Mouse (Mus musculus) adipocyte (in vitro differentiated cells): ENCODE data around the gene Gatad2b.
"Not testable (repeated sequence)": the region's sequence is repeated elsewhere in the genome, so short reads cannot be mapped to it uniquely, and the experiment has no call there.

Experiments
- DNase-seq: peaks from one replicate; pipeline ENCODE4 v3.0.0-alpha.2; 2016; ENCODE audit warnings: low spot score

The Gatad2b gene

DNA sequence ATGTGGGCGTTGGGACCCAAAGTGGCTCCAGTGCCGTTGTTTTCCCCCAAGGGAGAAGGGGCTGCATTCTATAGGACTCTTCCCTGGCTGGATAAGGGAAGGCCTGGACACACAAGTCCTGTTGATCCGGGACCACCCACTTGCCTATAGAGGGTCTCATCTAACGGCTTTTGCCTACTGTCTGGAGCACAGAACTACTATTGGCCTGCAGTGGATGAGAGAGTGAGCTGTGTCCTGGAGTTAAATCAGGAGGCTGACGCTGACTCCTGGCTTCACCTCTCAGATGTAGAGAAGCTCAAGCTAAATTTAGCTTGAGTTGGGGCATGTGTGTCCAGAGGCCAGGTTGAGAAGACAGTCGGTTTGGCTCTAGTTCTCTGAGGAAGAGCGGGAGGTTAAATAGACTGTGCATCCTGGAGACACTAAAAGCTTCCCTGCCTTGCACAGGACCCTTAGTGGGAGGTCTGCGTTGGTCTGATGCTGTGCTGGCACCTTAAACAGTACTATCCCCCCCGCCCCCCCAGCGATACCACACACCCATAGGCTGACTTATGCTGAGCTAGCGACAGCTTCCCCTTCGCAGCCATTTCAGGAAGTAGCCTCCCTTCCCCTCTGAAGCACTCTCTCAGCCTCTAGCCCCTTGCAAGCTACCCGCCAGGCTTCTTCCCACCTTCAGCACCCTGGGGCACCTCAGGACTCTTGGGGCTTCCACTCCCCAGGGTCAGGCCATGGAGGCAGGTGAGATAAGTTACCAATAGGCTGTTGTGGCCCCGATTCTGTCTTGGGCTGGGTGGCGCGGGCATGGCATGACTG lies 26.8 kb upstream of the Gatad2b start:
- DNase-seq = no peak

DNA sequence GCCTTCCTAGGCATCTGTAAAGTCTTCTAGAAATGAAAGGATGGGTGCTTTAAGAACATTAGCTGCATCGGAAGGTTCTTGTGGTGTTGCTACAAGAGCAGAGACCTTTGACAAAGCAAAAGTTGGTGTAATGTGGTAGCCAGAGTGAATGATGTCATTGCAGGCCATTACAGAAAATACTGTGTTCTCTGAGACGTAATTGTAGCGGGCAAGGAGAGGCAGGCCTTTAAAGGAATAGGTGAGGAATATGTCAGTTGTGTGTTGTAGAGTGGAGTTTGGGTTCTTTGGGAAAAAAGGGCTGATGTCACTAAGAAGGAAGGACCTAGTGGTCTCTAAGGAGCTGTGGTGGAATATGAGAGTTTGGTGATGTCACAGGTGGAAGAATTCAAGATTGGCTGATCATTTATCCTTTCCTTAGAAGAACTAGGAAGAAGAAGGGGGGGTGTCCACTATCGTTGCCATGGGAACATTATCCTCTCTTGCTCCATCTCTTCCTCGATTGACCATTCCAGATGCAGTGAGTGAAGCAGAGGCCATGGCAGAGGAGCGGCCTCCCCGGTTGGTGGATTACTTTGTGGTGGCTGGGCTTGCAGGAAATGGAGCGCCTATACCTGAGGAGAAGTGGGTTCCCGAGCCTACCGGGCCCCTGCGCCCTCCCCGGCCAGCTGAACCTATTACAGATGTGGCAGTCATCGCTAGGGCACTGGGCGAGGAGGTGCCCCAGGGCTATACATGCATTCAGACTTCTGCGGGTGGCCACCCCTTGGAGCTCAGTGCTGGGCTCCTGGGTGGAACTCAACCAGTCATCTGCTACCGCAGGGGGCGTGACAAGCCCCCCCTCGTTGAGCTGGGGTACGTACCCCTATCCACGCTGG lies 25.8 kb upstream of the Gatad2b start:
- peak; percentile 35 for DNase-seq

DNA sequence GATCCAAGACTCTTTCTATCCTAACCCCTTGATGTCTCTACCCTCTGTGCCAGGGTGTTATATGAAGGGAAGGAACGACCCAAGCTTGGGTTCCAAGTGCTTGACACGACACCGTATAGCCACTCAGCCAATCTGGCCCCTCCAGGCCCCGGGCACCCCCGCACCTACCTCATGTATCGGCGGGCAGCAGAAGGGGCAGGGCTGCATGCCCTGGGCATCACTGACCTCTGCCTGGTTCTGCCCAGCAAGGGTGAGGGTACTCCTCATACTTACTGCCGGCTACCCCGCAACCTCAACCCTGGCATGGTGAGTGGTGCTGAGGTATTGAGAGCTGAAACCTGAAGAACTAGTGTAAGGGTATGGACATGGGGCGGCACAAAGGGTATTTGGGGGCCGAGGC lies 24.8 kb upstream of the Gatad2b start:
- DNase-seq = no peak

DNA sequence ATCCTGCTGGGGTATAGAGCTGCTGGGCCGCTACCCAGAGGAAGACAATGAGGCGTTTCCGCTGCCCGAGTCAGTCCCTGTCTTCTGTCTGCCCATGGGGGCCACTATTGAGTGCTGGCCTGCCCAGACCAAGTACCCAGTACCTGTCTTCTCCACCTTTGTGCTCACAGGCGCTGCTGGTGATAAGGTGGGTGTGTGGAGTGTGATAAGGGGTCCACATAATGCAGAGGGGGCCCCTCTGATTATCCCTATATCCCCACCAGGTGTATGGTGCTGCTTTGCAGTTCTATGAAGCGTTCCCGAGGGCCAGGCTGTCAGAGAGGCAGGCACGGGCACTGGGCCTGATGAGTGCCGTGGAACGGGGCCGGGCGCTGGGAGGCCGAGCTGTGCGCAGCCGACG lies 24.0 kb upstream of the Gatad2b start:
- DNase-seq = no peak

DNA sequence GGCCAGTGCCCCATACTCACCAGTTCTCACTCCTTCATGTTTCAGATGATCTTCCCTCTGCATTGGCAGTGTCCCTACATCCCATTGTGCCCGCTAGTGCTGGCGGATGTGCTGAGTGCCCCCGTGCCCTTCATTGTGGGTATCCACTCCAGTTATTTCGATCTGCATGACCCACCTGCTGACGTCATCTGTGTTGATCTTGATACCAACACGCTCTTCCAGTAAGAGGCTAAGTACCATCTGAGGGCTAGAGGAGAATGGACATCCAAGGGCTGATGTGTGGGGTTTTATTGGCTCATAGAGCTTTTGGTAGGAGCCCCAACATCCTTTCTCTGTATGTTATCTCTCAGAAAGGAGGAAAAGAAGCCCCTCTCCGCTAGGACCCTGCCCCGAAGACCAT lies 22.2 kb upstream of the Gatad2b start:
- no peak for DNase-seq

DNA sequence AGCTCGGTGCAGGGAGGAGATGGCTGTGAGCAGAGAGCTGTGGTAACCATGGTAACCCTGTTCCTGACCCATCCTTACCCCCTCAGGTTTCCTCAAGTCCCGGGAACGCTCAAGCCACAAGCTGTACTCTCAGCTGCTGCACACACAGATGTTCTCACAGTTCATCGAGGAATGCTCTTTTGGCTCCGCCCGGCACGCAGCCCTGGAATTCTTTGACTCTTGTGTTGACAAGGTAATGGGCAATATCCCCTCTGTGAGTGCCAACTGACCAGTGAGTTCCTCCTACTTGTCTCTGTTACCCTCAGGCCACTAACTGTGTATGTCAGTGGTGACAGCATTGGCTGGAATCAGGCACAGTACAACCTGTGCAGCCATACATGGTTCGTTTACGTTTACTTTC lies 20.8 kb upstream of the Gatad2b start:
- no peak for DNase-seq

DNA sequence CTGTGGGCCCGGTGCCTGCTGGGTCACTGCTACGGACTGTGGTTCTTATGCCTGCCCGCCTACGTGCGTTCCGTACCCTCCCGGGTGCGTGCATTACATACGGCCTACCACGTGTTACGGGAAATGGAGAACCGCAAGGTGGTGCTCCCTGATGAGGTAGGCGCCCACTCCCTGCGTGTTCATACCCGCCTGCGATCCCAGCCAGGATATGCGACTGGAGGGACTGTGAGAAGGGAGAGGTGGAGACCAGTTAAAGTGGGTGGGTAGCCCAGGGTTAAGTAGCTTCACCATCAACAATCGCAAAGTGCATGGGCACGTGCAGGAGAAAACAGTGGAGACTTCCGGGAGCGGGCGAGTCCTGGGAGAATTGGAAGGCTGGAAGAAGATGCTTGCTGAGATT lies 19.1 kb upstream of the Gatad2b start:
- no peak for DNase-seq

DNA sequence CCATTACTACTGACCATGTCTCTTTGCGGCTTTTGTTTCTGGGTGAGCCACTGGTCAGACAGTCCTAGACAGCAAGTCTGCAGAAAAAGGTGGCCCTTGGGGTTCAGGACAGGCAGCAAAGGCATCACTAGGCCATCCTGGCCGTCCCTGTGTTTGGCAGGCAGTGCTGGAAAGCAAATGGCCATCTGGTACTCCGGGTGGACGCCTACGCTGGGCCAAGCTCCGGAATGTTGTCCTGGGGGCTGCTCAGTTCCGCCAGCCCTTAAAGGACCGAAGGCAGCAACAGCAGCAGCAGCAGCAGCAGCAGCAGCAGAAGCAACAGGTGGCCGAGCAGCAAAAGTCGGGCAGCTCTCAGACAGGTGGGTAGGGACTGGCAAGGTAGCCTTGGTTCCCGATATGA lies 17.7 kb upstream of the Gatad2b start:
- DNase-seq = no peak

DNA sequence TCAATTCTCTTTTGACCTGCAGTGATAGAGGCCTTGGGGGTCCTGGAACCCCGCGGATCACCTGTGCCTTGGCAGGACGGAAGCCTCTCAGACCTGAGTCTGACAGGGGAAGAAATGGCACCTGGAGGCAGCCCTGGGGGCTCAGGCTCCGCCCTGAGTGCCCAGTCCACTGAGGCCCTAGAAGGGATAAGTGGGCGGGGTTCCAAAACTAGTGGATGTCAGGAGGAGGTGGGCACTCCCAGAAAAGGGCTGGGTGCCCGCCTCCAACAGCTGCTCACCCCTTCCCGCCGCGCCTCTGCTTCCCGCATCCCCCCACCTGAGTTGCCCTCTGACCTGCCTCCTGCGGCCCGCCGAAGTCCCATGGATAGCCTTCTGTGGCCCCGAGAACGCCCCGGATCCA lies 16.1 kb upstream of the Gatad2b start:
- no peak for DNase-seq

DNA sequence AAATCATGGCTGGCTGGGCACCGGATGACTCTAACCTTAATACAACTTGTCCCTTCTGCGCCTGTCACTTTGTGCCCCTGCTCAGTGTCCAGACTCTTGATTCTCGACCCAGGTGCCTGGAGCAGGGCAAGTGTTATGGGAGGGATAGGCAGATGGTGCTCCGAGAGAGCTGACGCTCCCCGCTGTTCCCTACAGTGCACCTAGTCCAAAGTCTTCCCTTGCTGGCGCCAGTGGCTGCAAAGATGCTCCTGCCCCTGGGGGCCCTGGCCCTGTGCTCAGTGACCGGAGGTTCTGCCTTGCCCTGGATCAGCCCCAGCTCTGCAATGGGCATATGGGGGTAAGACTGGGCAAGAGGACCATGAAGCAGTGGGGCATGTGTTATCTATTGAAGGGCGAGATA lies 15.2 kb upstream of the Gatad2b start:
- DNase-seq = no peak

DNA sequence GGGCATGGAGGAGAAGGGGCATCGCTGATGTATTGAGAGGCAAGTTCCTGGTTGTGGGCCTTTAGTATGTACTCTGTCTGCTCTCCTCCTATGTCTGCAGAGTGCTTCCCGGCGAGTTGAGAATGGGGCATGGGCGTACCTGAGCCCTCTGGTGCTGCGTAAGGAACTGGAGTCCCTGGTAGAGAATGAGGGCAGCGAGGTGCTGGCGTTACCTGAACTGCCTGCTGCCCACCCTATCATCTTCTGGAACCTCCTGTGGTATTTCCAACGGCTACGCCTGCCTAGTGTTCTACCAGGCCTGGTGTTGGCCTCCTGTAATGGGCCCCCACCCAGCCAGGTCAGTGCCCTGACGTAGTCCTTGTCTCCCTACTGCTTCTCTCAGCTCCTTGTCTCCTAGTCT lies 14.8 kb upstream of the Gatad2b start:
- DNase-seq = no peak

DNA sequence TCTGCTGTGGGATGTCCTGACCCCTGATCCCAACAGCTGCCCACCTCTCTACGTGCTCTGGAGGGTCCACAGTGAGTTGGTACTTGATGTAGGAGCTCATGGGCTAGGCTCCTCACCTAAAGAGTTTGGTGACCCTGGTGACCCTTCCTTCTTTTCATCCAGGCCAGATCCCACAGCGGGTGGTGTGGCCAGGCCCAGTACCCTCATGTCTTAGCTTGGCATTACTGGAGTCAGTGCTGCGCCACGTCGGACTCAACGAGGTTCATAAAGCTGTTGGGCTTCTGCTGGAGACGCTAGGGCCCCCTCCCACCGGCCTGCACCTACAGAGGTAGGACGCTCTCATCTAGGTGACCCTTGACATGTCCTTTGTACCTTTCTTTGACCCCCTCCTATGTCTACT lies 13.8 kb upstream of the Gatad2b start:
- no peak for DNase-seq

DNA sequence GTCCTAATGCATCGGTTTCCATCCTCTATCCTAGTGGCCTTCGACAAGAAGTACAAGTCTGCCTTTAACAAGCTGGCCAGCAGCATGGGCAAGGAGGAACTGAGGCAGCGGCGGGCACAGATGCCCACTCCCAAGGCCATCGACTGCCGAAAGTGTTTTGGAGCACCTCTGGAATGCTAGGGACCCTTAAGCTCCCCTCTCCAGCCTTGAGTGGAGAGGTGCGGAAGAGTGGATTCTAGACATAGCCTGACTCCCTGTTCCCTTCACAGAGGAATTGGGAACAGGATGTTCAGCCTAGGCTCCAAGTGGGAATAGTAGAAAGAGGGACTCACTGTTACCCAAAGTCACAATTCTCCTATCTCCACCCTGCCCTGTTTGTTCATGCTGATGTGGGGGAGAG lies 13.2 kb upstream of the Gatad2b start:
- no peak for DNase-seq

DNA sequence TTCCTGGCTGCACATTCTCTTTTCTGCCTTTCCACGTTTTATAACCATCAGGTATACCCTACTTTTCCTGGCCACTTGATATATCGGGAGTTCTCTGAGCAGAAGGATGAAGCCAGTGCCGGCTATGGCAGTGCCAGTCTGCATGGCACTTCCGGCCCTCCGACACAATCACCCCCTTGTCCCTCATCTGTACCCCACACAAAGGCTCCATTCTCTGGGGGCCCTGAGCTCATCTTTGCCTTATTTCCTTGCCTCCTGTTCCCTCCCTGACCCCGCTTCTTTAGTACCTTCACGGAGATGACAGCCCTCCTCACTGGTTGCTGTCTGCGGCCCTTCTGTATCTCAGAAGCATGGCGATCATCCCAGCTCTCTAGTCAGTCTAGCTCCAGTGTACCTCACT lies 12.3 kb upstream of the Gatad2b start:
- no peak for DNase-seq

DNA sequence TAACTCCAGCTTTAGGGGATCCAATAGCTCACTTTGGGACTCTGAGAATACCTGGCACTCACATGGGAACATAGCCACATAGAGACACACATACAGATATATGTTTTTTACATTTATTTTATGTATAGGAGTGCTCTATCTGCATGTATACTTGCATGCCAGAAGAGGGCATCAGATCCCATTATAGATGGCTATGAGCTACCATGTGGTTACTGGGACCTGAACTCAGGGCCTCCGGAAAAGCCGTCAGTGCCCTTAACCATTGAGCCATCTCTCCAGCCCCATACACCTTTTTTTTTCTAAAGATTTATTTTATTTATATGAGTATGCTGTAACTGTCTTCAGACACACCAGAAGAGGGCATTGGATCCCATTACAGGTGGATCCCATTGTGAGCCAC lies 8.8 kb upstream of the Gatad2b start:
- no peak for DNase-seq

DNA sequence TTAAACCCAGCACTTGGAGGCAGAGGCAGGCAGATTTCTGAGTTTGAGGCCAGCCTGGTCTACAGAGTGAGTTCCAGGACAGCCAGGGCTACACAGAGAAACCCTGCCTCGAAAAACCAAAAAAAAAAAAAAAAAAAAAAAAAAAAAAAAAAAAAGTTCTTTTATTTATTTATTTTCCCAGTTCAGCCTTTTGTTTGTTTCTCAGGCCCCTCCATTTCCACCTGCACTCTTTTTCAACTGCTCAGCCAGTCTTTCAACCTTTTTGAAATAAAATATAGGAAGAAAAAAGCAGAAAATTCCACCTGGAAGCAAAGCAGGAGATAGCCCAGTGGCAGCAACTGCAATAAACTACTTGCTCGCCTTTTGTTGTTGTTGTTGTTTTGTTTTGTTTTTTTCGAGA lies 3.6 kb upstream of the Gatad2b start:
- not testable (repeated sequence) for DNase-seq

DNA sequence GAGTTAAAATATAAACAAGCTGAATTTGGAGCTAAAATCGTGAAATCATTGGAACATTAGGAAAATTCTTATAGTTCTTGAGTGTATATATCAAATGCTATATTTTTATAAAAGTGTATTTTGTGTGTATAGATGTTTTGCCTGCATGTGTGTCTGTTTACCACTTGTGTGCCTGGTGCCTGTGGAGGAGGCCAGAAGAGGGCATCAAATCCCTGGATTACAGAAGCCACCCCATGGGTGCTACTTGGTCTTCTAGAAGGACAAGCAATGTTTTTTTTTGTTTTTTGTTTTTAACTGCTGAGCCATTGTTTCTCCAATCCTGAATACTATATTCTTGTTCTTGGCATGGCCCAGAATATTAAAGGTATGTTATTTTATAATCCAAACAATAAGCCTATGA lies 2.4 kb upstream of the Gatad2b start:
- peak; percentile 47 for DNase-seq

DNA sequence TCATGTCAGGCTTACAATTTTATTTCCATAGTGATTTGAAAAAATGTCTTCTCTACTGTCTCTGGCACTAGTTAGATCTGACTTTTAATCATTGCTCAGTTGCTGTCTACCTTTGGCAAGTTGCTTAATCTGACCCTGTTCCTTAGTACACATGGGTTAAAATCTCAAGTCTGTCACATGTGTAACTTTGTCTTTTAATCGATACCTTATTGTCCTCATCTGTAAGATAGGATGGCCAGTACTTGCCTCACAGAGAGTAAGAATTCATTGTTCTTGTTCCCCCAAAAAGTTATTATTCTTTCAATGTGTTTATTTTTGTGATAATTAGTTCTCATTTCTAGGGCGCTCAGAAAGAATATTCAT lies 1.0 kb upstream of the Gatad2b start:
- no peak for DNase-seq

DNA sequence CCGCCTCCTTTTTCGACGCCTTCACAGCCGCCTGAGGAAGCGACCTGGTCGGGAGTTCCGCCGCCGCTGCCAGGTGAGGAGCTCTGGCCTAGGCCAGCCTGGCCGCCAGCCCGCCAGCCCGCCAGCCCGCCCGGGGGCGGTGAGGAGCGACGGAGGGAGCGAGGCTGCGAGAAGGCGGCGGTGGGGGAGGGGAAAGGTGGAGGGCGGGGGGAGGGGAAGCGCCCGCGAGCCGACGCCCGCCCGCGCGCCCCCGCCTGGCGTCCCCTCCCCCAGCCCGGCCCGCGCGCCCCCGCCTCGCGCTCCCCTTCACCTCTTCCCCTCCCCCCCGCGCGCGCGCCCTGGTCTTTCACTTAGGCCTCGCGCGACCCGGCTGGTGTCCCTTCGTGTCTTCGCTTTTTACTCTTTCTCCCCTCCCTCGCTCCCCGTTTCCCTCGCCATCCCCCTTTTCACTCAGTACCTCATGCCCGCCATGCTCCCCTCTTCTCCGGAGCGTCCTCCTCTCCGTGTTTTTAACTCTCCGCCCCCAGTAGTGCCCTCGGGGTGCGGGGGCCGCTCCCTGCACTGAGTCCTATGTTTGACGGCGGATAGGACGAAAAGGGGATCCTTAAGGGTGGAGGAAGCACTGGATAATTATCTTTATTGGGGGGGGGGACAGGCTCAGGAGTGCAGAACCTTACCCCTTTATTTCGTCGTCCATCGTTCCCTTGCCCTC lies 530 bp downstream of the Gatad2b start:
- DNase-seq = peak; percentile 64

DNA sequence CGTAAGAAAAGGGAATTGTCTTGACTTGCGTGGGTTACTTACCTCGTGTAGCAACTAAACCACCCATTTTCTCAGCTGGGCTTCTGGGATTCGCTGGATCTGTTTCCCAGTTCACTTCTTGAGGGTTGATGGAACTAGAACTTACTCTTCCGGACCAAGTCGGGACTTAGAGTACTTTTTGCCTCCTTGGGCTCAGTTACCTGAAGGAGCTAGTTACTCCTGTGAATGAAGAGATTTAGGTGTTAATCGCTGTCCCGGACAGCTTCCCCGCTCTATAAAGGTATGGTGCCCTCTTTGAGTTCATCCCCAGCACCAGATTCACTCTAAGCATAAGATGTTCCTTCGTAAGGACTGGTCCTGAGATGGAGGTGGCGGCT lies 1.1 kb downstream of the Gatad2b start:
- DNase-seq = peak; percentile 44

DNA sequence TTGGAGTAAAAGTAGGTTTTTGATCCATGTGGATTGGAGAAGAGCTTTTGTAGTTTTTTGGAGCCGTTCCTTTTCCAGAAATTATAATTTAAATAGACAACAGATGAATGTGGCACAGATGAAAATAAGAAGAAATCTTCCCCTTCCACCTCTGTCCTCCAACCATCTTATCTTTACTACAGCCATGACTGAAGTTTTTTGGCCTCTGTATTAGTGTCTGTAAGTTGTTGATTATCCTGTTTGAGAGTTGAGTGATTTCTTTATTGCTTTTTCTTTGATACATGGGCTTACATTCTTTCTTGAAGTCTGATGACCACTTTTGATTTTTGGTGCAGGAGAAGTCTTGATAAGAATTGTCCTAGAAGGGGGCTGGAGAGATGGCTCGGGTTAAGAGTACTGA lies 1.7 kb downstream of the Gatad2b start:
- no peak for DNase-seq

DNA sequence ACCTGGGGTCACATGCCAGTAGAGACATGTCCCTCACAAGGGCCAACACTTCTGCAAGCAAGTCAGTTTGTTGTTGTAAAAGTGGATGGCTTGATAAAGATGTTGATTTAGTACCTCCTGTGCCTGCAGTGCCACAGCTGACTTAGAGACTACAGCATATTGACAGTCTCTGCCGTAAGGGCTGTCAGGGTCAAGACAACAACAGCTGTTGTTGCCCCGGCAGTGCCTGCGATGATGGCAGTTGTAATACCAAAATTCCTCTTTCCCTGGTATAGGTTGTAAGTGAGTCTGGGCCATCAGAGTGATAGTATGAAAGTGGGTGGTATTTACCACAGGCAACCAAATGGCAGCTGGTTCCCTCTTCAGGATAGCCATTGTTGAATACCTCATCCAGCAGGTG lies 12.8 kb downstream of the Gatad2b start:
- DNase-seq = no peak

DNA sequence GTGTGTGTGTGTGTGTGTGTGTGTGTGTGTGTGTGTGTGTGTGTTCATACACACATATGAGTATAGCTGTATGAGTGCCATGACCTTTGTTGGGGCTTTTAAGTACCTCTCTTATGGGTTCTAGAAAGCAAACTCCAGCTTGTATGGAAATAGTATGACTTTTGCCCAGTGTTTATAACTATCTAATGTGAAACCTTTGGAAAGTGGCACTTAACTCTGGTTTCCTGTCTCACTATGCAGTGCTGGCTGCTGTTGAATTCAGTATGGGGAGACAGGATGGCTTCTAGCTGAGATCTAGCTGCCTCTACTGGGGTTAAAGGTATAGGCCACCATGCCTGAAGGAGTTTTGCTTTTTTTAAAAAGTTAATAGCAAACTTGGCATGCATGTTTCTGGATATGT lies 16.6 kb downstream of the Gatad2b start:
- peak; percentile 25 for DNase-seq
